Mouse (Mus musculus): Measurements from ENCODE around the gene Rnf38. TPM values are rescaled to one million over a fixed set of nuclear protein-coding genes. Genes with fewer than 3 reads are reported as not detected.
A peak's percentile ranks its signal among the peaks of the same experiment; 100 is the strongest.

Gene Rnf38
- 10 to 100 TPM; 12.3 to 17.1 TPM for total RNA-seq (2021)
- long read RNA-seq, experiment 1, full-length matches to known transcripts: 1 of 4 reads
- long read RNA-seq, experiment 1, partial matches to known transcripts: 1 of 4 reads
- long read RNA-seq, experiment 1, other reads (novel, unspliced or antisense): 2 of 4 reads
- long read RNA-seq, experiment 2, partial matches to known transcripts: 1 of 2 reads
- long read RNA-seq, experiment 2, other reads (novel, unspliced or antisense): 1 of 2 reads

DNA sequence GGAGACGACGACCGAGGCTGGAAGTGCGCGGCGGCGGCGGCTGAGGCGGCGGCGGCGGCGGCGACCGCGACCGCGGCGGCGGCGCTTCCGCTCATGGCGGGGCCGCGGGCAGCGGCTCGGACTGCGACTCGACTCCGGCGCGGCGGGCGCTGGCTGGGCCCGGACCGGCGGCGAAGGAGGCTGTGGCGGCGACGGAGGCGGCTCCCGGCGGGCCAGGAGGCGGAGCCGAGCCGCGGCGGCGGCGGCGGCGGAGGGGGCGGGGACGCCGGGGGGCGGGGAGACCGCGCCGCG, at the start of gene Rnf38:
TSS of gene Rnf38 (minus strand) at position 77 of the 291 bp plus-strand sequence.
- no peak for DNase-seq (ENCODE audit: low spot score)

DNA sequence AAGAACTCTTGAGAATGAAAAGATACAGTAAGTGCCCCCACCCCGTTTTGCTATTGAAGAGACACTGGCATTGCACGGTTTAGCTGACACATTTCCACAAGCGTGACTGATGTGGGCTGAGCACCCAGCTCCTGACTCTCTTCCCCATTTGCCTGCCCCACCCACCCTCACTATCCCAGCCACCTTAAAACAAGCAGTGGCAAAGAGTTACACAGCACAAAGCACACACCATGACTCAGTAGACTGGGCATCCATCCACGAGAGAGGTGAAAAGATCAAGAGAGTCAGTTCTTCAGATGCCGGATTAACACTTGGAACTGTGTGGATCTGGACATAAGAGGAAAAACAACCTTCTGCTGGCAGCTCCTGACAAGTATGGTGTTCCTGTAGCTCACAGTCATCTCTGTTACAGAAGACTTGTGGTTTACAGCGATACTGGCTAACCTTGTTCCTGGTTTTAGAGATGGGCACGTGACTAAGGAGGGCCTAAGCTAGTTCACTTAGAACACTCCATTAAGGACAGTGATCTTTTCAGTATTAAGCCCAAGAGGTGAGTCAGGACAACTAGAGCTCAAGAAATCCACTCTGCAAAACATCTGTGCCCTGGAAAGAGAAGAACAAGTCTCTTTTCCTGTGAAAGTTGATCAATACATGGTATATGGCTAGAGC, 48.1 kb upstream of the Rnf38 start:
- DNase-seq (ENCODE audit: low spot score): no peak

DNA sequence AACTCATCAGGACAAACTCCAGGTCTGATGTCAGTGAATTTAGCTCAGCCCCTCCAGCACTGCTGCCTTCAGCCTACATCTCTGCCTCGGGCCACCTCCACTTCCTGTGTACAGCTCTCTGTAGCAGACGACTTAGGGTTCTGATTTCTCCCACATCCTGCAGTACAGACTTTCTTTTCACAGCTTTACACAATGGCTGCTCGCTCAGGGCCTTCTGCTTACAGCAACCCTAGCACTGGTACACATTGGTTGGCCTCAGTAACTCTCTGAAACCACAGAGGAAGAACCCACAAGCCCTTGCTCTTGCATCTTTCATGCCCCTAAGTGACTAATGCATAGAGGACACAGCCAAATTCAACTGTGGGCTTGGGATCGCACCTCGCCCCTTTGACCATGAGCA, 37.5 kb upstream of the Rnf38 start:
- no peak for DNase-seq (ENCODE audit: low spot score)

DNA sequence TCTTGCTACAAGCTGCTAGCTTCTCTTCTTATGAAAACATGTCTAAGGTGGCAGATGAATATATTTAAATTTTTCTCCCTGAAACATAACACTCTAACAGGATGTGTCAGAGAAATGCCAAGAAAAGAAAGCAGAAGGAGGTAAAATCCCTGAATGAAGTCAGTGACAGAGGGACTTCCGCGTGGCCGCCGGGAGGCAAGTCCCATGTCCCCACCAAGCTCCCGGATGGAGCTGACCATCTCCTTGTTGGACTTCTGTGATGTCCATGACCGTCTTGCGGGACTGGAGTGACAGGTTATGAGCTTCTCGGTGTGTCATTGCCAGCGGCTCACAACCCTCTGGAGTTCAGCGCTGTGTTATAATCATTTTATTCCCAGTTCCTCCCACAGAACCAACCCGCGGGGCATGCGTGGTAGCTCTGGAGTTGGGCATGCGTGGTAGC, 35.8 kb upstream of the Rnf38 start:
- DNase-seq (ENCODE audit: low spot score): no peak

DNA sequence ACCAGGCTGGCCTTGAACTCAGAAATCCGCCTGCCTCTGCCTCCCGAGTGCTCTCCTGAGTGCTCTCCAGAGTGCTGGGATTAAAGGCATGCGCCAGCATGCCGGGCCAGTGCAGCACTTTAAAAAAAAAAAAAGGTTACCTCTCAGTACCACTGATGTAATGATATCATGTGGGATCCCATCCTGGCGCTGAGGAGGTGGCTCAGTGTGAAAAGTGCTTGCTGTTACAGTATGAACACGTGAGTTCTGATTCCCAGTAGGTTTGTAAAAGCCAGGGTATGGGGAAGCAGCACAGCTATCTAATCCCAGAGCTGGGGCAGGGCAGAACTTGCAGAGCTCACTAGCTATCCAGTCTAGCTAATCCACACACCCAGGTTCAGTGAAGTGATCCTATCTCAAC, 33.8 kb upstream of the Rnf38 start:
- DNase-seq (ENCODE audit: low spot score): no peak

DNA sequence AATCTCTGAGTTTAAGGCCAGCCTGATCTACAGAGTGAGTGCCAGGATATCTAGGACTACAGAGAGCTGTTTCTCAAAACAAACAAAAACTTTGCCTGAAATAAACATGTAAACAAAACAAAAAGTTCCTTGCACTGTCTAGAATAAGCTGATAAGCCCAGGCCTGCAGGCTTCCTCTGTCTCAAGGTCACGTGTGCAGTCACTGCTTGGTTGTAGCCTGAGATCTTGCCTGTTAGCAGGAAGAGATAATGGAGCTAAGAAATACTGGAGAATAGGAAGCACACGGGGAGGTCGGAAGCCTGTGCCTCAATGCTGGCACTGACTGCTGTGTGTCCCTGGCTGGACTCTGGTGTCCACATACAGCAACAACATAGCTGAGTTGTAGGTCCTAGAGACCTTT, 31.9 kb upstream of the Rnf38 start:
- DNase-seq (ENCODE audit: low spot score): no peak

DNA sequence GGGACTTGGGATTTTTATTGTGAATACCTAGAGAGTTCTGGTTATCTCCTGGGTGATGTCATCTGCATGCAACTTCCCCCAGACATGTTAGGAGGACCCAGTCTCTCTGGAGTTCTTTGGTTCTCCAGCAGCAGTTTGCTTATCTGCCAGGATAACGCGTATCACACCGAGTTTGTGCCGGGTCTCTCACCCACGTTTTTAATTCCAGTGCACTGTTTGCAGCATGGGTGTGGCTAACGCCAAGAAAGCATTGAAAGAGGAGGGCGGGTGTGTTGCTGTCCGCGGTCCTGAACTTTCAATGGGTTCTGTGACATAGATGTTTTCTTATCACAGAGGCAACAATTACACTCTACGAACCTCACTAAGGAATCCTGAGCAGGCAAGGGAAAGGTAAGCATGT, 26.7 kb upstream of the Rnf38 start:
- no peak for DNase-seq (ENCODE audit: low spot score)

DNA sequence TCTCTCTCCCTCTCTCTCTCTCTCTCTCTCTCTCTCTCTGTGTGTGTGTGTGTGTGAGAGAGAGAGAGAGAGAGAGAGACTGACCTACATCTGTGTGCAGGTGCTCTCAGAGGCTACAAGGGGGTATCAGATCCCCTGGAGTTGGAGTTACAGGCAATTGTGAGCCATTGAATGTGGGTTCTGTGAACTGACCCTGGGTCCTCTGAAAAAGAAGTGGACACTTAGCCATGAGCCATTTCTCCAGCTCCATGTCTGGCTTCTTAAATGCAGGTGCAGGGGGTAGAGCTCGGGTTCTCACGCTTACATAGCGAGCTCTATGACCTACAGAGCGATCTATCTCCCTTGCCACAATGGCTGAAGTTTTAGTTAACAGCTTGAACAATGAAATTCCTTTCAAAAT, 25.5 kb upstream of the Rnf38 start:
- no peak for DNase-seq (ENCODE audit: low spot score)

DNA sequence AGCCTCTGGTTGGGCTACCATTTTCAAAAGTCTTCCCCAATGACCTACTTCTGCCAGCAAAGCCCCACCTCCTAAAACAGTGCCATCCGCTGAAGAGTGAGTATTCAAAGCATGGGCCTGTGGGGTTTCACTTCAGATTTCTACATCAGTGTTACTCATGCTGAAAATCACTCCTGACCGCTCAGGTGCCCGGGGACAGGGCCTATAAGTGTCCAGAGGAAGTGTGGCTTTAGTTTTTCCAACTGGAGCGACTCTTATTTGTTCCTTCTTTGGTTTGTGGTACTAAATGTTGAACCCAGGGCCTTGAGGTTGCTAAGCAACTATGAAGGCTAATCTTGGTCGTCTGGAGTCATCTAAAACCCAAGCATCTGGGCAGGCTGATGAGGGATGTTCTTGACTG, 21.0 kb upstream of the Rnf38 start:
- no peak for DNase-seq (ENCODE audit: low spot score)

DNA sequence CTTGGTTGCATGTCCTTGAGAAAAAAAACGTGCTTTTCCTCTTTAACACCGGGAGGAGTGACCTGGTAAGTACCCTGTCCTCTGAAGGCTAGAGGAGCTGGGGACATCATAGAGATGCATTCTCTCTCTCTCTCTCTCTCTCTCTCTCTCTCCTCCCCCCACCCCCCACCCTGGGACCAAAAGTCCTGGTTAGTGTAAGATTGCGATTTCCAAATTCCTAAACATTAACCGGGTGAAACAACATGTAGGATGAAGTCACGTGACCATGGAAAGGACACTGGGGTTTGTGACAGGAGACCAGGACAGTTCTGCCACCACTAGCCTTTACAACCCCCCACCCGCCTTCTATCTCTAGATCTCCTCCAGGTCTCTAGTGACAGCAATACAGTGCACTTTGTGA, 19.6 kb upstream of the Rnf38 start:
- no peak for DNase-seq (ENCODE audit: low spot score)

DNA sequence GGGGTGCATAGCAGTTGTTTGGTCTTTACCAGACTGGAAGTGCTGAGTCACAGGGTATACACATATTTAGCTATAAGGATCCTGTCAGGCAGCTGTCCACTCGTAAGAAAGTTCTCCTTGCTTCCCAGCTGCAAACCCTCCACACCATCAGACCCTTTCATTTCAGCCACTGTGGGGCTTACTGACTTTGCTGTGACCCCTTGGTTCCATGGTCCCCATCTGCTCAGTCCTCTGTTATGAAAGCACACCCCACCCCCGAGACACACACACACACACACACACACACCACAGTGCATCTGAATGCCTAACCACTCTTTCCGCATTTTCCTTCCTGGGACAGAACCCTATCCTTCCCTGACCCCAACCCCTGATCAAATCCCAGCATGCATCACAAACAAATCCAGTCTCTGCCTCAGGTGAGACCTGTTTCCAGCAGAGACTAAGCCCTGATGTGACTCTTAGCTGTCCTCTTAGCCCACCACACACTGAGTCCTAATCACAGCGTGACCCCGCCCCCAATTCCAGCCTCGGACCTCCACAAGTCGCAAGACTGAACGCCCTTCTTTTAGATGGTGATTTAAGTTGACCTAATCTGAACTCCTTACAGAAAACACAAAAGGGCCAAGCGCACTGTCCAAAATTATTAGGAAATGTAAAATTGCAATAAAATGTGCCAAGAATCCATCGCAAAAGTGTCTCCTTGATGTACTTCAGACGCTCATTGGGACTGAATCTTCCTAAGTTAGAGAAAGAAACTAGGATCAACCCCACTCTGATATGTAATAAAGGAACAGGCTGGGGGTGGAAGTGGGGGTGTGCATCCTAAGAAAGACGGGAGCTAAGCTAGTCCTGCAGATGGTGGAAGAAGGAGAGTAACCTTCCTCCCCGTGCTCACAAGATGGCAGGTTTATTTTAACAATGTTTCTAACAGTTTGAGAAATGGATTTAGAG, 18.7 kb upstream of the Rnf38 start:
- no peak for DNase-seq (ENCODE audit: low spot score)

DNA sequence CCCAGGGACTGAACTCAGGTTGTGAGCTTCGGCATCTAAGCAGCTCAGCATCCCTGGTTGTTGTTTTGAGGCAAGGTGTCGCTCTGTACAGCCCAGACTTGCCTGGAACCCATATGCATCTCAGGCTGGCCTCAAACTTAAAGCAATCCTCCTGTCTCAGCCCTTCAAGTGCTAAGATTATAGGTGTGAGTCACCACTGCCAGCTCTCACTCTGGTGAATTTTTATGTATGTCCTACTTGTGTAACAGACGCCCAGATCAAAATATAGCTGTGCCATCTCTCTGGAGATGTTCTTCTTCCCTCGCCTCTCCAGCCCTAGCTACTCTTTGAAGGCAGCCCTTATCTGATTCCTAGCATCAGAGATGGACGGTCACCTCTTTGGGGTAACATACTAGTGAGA, 17.9 kb upstream of the Rnf38 start:
- DNase-seq (ENCODE audit: low spot score): no peak

DNA sequence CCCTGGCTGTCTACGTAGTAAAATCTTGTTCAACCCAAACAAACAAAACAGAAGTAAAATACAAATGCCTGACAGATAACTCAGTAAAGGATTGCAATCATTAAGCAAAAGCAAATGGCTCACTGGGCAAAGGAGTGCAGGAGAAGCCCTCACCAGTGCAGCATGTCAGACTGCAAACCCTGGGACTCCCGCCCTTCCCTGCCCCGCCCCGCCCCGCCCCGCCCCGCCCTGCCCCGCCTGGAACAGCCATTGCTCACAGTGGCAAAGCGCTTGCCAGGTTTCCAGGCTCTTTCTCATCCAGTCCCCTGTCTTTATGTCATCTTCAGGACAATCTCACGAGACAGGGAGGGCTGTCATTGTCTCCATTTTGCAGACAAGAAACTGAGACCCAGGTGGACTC, 16.1 kb upstream of the Rnf38 start:
- DNase-seq (ENCODE audit: low spot score): no peak

DNA sequence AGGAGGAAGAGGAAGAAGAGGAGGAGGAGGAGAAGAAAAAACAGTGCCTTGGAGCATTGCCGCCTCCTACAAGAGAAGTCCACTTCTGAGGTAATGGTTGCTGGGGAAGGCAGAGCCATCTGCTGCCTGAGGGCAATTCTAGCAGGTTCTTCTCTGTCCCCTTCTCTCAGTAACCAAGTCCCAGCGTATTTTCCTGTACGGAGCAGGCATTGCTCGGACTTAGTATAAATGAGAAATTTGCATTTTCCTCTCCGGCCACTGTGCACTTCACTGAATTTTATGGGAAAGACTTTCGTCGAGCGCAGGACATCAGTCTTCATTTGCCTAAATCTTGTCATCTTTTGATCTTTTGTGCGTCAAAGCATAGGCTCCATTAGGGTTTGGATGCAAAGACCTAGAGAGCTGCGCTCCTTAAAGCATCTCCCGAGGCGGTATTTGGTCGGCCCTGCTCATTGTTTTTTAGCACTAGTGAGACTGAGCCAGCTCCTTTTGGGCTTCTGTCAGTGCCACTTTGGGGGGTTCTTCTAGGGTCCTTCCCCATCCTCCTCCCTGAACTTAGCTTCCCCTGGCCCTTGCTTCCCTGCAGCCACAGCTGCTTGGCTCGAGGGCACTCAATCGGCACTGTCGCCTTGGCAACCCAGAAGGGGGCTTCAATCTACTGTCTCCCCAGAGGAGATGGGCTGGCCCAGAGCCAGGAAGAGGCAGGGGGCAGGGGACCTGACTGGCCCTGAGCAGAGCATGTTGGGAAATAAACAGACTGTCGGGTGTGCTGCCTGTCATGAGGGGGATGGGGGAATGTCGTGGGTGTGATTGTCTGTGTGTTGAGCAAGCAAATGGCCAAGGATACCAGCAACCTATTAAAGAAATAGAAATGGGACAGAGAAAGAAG, 13.7 kb upstream of the Rnf38 start:
- no peak for DNase-seq (ENCODE audit: low spot score)

DNA sequence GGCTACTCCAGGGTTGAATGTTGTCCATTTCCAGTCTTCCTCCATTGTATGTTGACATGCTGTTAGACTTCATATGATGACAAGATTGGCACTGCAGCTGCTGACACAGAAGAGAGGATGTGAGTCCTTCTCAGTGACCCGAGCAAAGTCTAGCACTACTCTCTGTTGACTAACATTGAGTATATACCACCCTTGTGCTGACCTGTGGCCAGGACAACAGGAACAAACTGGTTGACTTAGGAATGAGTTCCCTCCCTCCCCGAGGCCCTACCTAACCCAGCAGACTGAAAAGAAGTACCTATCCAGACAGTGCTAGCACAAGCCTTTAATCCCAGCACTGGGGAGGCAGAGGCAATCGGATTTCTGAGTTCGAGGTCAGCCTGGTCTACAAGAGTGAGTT, 12.7 kb upstream of the Rnf38 start:
- DNase-seq (ENCODE audit: low spot score): no peak

DNA sequence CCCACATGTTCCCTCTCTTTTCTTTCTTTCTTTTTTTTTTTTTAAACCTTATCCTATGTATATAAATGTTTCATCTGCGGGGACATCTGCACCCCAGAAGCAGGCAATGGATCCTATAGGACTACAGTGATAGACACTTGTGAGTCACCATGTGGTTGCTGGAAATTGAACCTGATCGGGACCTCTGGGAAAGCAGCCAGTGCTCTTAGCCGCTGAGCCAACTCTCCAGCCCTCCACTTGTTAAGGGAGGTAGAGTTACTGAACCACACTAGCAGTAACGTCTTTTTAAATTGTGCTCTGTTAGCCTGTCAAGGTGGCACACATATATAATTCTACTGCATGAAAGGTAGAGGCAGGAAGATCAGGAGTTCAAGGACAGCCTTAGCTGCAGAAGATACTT, 8.0 kb upstream of the Rnf38 start:
- no peak for DNase-seq (ENCODE audit: low spot score)

DNA sequence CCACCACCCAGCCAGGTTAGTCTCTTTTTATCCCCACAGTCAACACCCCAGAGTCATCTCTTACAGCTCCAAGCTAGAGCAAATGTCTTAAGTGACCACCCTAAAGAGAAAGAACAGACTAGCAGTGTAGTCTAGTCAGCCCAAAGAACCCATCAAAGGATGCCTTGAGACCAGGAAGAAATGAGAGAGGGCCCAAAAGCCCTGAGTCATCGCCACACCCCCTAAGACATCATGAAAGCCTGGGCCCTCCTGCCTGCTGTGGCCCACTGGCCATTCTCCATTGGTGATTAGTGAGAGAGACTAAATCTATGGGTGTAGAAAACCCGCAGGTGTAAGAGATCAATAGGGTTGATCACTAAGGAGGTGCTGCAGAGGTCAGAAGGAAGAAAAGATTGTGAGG, 2.4 kb upstream of the Rnf38 start:
- no peak for DNase-seq (ENCODE audit: low spot score)

DNA sequence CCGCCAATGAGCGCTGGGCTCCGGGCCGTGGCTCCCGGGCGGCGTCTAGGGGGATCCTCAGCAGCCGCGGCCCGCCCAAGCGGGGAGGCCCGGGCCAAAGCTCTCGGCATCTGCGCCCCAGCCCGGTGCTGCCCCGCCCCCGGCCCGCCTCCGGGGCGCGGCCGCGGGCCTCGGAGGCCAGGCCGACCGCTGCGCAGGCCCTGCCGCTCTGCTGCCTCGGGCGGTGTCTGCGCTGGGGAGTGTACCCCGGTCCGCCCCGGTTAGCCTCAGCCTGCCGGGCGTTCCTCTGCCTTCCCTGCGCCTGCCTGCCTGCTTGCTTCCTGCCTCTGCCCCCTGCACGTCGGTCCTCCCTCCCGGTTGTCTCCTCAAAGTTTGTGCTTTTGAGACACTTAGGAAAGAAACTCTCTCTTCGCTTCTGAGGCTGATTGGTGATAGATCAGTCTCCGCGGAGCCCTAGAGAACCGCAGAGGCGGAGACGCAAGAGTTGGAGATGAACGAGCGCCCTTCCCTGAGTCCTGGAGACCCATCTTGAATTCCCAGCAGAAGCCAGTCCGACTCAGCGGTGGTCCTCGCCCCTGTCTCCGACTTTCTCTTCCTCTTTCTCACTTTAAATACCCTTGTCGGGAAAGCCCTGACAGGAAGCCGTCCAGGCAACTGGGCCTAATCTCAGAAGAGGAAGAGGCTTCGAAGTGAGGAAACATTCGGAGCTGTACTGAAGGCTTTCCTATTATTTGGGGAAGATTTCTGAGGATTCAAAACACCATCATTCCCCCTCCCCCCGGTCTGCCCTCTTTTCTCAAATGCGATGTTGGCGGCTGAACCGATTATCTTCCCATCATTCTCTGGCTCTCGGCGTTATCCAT, 646 bp upstream of the Rnf38 start:
- peak; percentile 91 for DNase-seq (ENCODE audit: low spot score)

DNA sequence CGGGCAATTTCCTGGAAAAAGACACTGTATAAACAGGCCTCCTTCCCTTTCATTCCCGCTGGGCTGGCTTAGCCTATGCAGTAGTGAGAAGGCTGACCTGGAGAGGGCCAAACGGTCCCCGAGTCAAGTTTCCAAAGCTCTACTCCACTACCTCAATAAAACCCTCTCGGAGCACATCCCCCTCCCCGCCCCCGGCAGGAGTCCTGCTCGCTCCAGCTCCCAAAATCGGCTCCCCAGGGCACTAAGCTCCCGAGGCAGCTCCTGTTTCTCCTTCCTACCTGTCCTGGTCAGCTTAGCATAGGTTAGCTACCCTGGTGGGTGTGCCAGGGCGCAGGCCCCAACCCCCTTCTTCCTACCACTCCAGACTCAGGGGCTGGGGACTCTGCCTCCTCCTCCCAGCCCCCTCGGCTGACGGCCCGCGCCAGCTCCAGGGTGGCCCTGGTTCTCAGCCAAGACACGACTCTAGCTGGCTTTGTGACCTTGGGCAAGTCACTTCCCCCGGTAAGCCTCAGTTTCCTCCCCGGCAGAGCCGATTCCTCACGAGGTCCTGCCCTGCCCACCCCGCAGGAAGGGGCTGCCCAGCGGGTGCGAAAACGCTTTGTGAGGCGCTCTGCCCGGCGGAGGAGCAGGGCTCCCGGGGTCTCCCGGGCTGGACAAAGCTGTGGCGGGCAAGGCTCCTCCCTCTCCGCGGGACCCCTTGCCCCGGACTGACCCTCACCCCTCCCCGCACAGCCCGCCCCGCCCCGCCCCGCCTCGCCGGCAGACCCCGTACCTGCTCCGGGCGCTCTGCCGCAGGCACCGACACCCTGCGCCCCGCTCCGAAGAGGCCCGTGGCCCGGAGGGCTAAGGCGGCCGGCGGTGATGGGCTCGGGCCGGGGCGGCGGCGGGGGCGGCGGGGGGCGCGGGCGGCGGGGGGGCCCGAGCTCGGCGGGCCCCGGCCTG, 547 bp downstream of the Rnf38 start:
- DNase-seq (ENCODE audit: low spot score): peak; percentile 28

DNA sequence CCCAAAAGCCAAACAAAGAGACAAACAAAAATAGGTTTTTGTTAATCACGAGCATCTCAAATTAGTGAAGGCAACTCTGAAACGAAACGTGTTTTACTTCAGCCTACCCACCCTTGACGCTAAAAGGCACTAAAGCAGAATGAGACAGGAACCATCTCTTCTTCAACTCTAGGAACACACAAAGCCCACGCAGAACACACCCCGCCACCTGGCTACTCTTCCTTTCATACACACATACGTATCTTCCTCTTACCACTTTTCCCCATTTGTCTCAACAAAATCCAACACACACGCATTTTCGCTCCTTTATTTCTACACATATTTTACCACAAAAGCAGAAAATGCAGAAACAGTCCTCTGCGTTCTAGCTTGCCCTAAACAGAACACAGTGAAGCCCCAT, 8.5 kb downstream of the Rnf38 start:
- DNase-seq (ENCODE audit: low spot score): no peak

All from gastrocnemius, adult 18-20 months (tissue).